ENCODE assay signal across 19 mouse cellular contexts in the genomic region with DNA sequence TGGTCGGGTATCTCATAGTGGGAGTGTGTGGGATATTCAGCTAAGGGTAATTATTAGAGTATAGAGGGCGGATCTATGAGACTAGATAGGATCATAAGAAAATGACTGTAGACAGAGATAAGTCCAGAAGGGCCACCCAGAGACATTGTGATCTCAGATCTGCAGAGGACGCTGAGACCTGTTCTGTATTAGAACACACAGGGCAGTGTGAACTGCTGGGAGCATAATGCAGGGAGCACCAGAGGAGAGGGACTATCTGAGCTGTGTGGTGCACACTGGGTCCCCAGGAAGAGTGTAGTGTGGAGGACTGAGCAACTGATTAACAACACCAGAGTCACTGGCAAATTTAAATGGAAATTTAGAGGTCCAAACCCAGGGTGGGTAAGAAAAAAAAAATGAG.
DNase-seq lines count a peak whose midpoint lies in the region; ATAC-seq and TF ChIP-seq lines count a peak whose summit lies in the region.
"Had no signal": no experiment of that assay in that cellular context is flagged by ENCODE, and none has a peak within 500 bp of the region (broad histone marks: within the 10 kb centered on the region; RNA-seq: fewer than 3 reads in every experiment).

No protein-coding gene starts in this region.

- no peaks in the 10 kb centered on the region for H3K27me3 ChIP-seq in liver, embryonic 12.5 days (replicated peaks)
- no peaks in the 10 kb centered on the region for H3K27me3 ChIP-seq in liver, postnatal 0 days (ENCODE audit: insufficient read depth, low read length)
- H3K27me3 ChIP-seq in liver, embryonic 14.5 days (ENCODE audit: control insufficient read depth, insufficient read depth, low read length): no peaks in the 10 kb centered on the region
- H3K27me3 ChIP-seq in hindbrain, postnatal 0 days (ENCODE audit: insufficient read depth, low read length): no peaks in the 10 kb centered on the region
- H3K27me3 ChIP-seq: forebrain, embryonic 13.5 days; hindbrain, embryonic 12.5 days; hindbrain, embryonic 15.5 days had no signal

- no peak overlapping the region for H3K9ac ChIP-seq in liver, embryonic 12.5 days
- H3K9ac ChIP-seq in liver, postnatal 0 days (replicated peaks): no peak overlapping the region
- no peak overlapping the region for H3K9ac ChIP-seq in liver, embryonic 14.5 days (replicated peaks)
- no peak overlapping the region for H3K9ac ChIP-seq in hindbrain, postnatal 0 days (replicated peaks; ENCODE audit: low read length)
- H3K9ac ChIP-seq: forebrain, embryonic 13.5 days; hindbrain, embryonic 12.5 days; hindbrain, embryonic 15.5 days had no signal

- ATAC-seq in liver, embryonic 12.5 days: peak; percentile 32; the same call in 1 of the 2 replicates
- ATAC-seq in liver, postnatal 0 days: no peak
- ATAC-seq in liver, embryonic 14.5 days (ENCODE audit: insufficient read depth): peak; percentile 28; the same call in 1 of the 2 replicates
- ATAC-seq in megakaryocyte-erythroid progenitor cell, adult 5-6 weeks (replicated peaks; ENCODE audit: low FRiP score, low TSS enrichment, poor library complexity, severe bottlenecking): 0 out of 2 replicates have a peak, but pooled peaks have one; percentile 52
- ATAC-seq in hindbrain, postnatal 0 days: no peak
- ATAC-seq: forebrain, embryonic 13.5 days; forebrain, embryonic 16.5 days had no signal

- H3K4me1 ChIP-seq in liver, embryonic 12.5 days: peaks cover 10% of the 10 kb centered on the region; the same call in 1 of the 2 replicates
- H3K4me1 ChIP-seq in liver, postnatal 0 days (ENCODE audit: insufficient read depth): 0 out of 2 replicates have a peak, but pooled peaks cover 4% of the 10 kb centered on the region
- peaks cover 0 to 7% of the 10 kb centered on the region in 2 experiments; a peak in 3 of 4 replicates for H3K4me1 ChIP-seq in liver, embryonic 14.5 days (replicated peaks; ENCODE audit: control insufficient read depth in 2 of 2, insufficient read depth in 2 of 2, low read length in 1 of 2)
- H3K4me1 ChIP-seq in hindbrain, postnatal 0 days (ENCODE audit: insufficient read depth, low read length): no peaks in the 10 kb centered on the region

- H3K9me3 ChIP-seq in liver, embryonic 12.5 days (replicated peaks): no peaks in the 10 kb centered on the region
- H3K9me3 ChIP-seq in liver, postnatal 0 days (ENCODE audit: low read length): no peaks in the 10 kb centered on the region
- no peaks in the 10 kb centered on the region for H3K9me3 ChIP-seq in liver, embryonic 14.5 days (ENCODE audit: control insufficient read depth, low read length)
- no peaks in the 10 kb centered on the region for H3K9me3 ChIP-seq in hindbrain, postnatal 0 days (ENCODE audit: low read length)
- H3K9me3 ChIP-seq: forebrain, embryonic 10.5 days; forebrain, embryonic 13.5 days; hindbrain, embryonic 12.5 days; hindbrain, embryonic 15.5 days had no signal

- no peak overlapping the region for H3K27ac ChIP-seq in liver, embryonic 12.5 days
- no peak overlapping the region for H3K27ac ChIP-seq in liver, postnatal 0 days (ENCODE audit: low read depth)
- no peak overlapping the region for H3K27ac ChIP-seq in liver, embryonic 14.5 days
- H3K27ac ChIP-seq in hindbrain, postnatal 0 days: no peak overlapping the region
- H3K27ac ChIP-seq: forebrain, embryonic 10.5 days; forebrain, embryonic 13.5 days; heart, adult 2 months; hindbrain, embryonic 12.5 days; hindbrain, embryonic 15.5 days had no signal

- DNase-seq in liver, postnatal 0 days: no peak
- DNase-seq in liver, embryonic 14.5 days (ENCODE audit: low read depth in 3 of 3, low spot score in 3 of 3): no peak
- no peak for DNase-seq in kidney, postnatal 14 days
- no peak for DNase-seq in hindbrain, postnatal 0 days (ENCODE audit: low spot score)
- DNase-seq: adrenal gland, adult 8-10 months; adrenal gland, postnatal 25 days; cerebellum, adult 11-12 months; cerebellum, adult 8-10 months; cerebellum, postnatal 10 days; gastrocnemius, postnatal 25 days; heart, adult 2 months had no signal

- WGBS in liver, embryonic 12.5 days (ENCODE audit: insufficient replicate concordance): 49% methylated on average over 3 of the region's 3 CpGs
- WGBS in liver, postnatal 0 days (ENCODE audit: insufficient replicate concordance): 61% methylated on average over 3 of the region's 3 CpGs
- WGBS in liver, embryonic 14.5 days (ENCODE audit: insufficient replicate concordance): 34% methylated on average over 3 of the region's 3 CpGs
- 88% methylated on average over 3 of the region's 3 CpGs for WGBS in hindbrain, postnatal 0 days

- no peak for TF ChIP-seq CTCF in liver, postnatal 0 days (IDR thresholded peaks at IDR 0.05; ENCODE audit: low read depth)
- no peak for TF ChIP-seq CTCF in liver, embryonic 14.5 days (IDR thresholded peaks at IDR 0.05; ENCODE audit: low read depth)
- TF ChIP-seq CTCF in hindbrain, postnatal 0 days (IDR thresholded peaks at IDR 0.05; ENCODE audit: low read depth): no peak

- no peak for TF ChIP-seq EP300 in liver, postnatal 0 days (IDR thresholded peaks at IDR 0.05; ENCODE audit: low read depth)
- no peak for TF ChIP-seq EP300 in liver, embryonic 14.5 days (IDR thresholded peaks at IDR 0.05; ENCODE audit: low read depth)

- no peak overlapping the region for H3K4me2 ChIP-seq in liver, embryonic 12.5 days
- H3K4me2 ChIP-seq in liver, postnatal 0 days (ENCODE audit: low read depth, low read length): no peak overlapping the region
- H3K4me2 ChIP-seq in liver, embryonic 14.5 days (ENCODE audit: low read depth): no peak overlapping the region
- no peak overlapping the region for H3K4me2 ChIP-seq in hindbrain, postnatal 0 days (ENCODE audit: low read depth, low read length)
- H3K4me2 ChIP-seq: forebrain, embryonic 13.5 days; heart, embryonic 11.5 days; hindbrain, embryonic 12.5 days; hindbrain, embryonic 15.5 days had no signal

- no peak overlapping the region for H3K4me3 ChIP-seq in liver, embryonic 12.5 days
- H3K4me3 ChIP-seq in liver, postnatal 0 days (ENCODE audit: low read depth, low read length): no peak overlapping the region
- H3K4me3 ChIP-seq in liver, embryonic 14.5 days (ENCODE audit: insufficient read depth in 1 of 2, low read depth in 2 of 2, low read length in 2 of 2): no peak overlapping the region
- H3K4me3 ChIP-seq in hindbrain, postnatal 0 days (ENCODE audit: low read length): no peak overlapping the region
- H3K4me3 ChIP-seq: forebrain, embryonic 10.5 days; forebrain, embryonic 13.5 days; heart, adult 2 months; hindbrain, embryonic 12.5 days; hindbrain, embryonic 15.5 days had no signal

- H3K36me3 ChIP-seq in liver, embryonic 12.5 days: no peaks in the 10 kb centered on the region
- H3K36me3 ChIP-seq in liver, postnatal 0 days (replicated peaks; ENCODE audit: insufficient read depth, low read length): no peaks in the 10 kb centered on the region
- no peaks in the 10 kb centered on the region for H3K36me3 ChIP-seq in liver, embryonic 14.5 days (replicated peaks; ENCODE audit: control insufficient read depth, insufficient read depth, low read depth)
- H3K36me3 ChIP-seq in hindbrain, postnatal 0 days (ENCODE audit: insufficient read depth, low read length): no peaks in the 10 kb centered on the region
- H3K36me3 ChIP-seq: forebrain, embryonic 10.5 days; hindbrain, embryonic 12.5 days; hindbrain, embryonic 15.5 days had no signal

Comparison
In these comparisons a context has a peak if more than half of its experiments do, and no peak if none do; other contexts are left out.
1. ATAC-seq: peak in liver, embryonic 12.5 days (single experiment), liver, embryonic 14.5 days (single experiment) and megakaryocyte-erythroid progenitor cell, adult 5-6 weeks (single experiment); none in liver, postnatal 0 days (single experiment) and hindbrain, postnatal 0 days (single experiment).